Mouse (Mus musculus): ENCODE measurements around the gene Tmem51.

GRCm38 (mm10) chr4:142011236-142011635 lies 72.9 kb downstream of the Tmem51 start:
- no peak for TF ChIP-seq POLR2A (IDR thresholded peaks at IDR 0.05; ENCODE audit: extremely low read depth, insufficient read depth, low read length)
- TF ChIP-seq CTCF (IDR thresholded peaks at IDR 0.05; ENCODE audit: low read depth, low read length) = no peak
